Mouse (Mus musculus) embryonic facial prominence, embryonic 12.5 days (tissue): ENCODE measurements around the gene Muc20. TPM values are rescaled to one million over a fixed set of nuclear protein-coding genes. Genes with fewer than 3 reads are reported as not detected.

Source experiments
- ATAC-seq: fragments of 200-750 bp; cut with Nextera tagmentation; 2 replicates; pipeline ENCODE4 v1.8.0; 2017; ENCODE audit not compliant: insufficient number of reproducible peaks, insufficient read depth, low FRiP score, low TSS enrichment
- H3K27ac ChIP-seq: fragments of 300-500 bp; sonication (generic); 2 replicates; pipeline ENCODE4 v1.5.1; 2016; ENCODE audit warnings: mild to moderate bottlenecking
- H3K27me3 ChIP-seq: fragments of 300-500 bp; sonication (generic); 2 replicates; pipeline ENCODE4 v1.6.1; 2016; ENCODE audit warnings: mild to moderate bottlenecking, moderate library complexity
- H3K36me3 ChIP-seq: fragments of 300-500 bp; sonication (generic); 2 replicates; pipeline ENCODE4 v1.6.1; 2016; ENCODE audit warnings: mild to moderate bottlenecking
- H3K4me1 ChIP-seq: fragments of 300-500 bp; sonication (generic); 2 replicates; pipeline ENCODE4 v1.6.1; 2016
- H3K4me2 ChIP-seq: fragments of 300-500 bp; sonication (generic); replicated peaks from 2 replicates; pipeline ENCODE4 v1.6.1; 2016; ENCODE audit warnings: mild to moderate bottlenecking, moderate library complexity
- H3K4me3 ChIP-seq: fragments of 300-500 bp; sonication (generic); 2 replicates; pipeline ENCODE4 v1.5.1; 2016; ENCODE audit warnings: mild to moderate bottlenecking
- H3K9ac ChIP-seq: fragments of 300-500 bp; sonication (generic); 2 replicates; pipeline ENCODE4 v1.6.1; 2016; ENCODE audit warnings: mild to moderate bottlenecking, moderate library complexity
- H3K9me3 ChIP-seq: fragments of 300-500 bp; sonication (generic); 2 replicates; pipeline ENCODE4 v1.6.1; 2016; ENCODE audit warnings: mild to moderate bottlenecking, moderate library complexity
- WGBS: fragments of 180-500 bp; shearing (Covaris S2); methylation state at CpG from one replicate; pipeline ENCODE4 v1.1.7; 2016; 5-methylcytosine and 5-hydroxymethylcytosine counted together
- polyA plus RNA-seq: library from polyadenylated mRNA; unstranded; fragments of >200 nt; fragmentation: Nextera tagmentation; extraction: Ambion mirVana; gene quantifications from 2 replicates; pipeline ENCODE4 v1.2.1, GENCODE M21; 2016

Muc20 gene
- polyA plus RNA-seq, 1 experiment from 2014 or later, result not detected

- H3K4me1 ChIP-seq, result peaks cover 15% of the 10 kb centered on the region; the same call in 1 of the 2 replicates
- no peaks in the 10 kb centered on the region for H3K9me3 ChIP-seq
- no peaks in the 10 kb centered on the region for H3K36me3 ChIP-seq
- no peak; the same call in 1 of the 2 replicates for ATAC-seq
- peak overlapping the region; percentile 49 for H3K4me2 ChIP-seq
- no peak overlapping the region for H3K9ac ChIP-seq
- WGBS, result 1% methylated on average over 6 of the region's 6 CpGs
- H3K27me3 ChIP-seq, result no peaks in the 10 kb centered on the region; the same call in 1 of the 2 replicates
- H3K27ac ChIP-seq, result no peak overlapping the region
- peak overlapping the region; percentile 25; the same call in 1 of the 2 replicates for H3K4me3 ChIP-seq
Observed at GRCm38 (mm10) chr16:32815160-32815605, 17.9 kb upstream of the Muc20 start.

- peak overlapping the region; percentile 25; the same call in 1 of the 2 replicates for H3K4me3 ChIP-seq
- ATAC-seq, result no peak
- no peaks in the 10 kb centered on the region for H3K36me3 ChIP-seq
- H3K4me2 ChIP-seq, result peak overlapping the region; percentile 49
- no peaks in the 10 kb centered on the region; the same call in 1 of the 2 replicates for H3K27me3 ChIP-seq
- H3K9ac ChIP-seq, result no peak overlapping the region
- H3K9me3 ChIP-seq, result no peaks in the 10 kb centered on the region
- 26% methylated on average over 14 of the region's 14 CpGs for WGBS
- no peak overlapping the region for H3K27ac ChIP-seq
- peaks cover 15% of the 10 kb centered on the region; the same call in 1 of the 2 replicates for H3K4me1 ChIP-seq
Observed at GRCm38 (mm10) chr16:32814539-32814938, 17.3 kb upstream of the Muc20 start.

GRCm38 (mm10) chr16:32813771-32814170 is 16.5 kb upstream of the Muc20 start:
- Histone ChIP-seq H3K9ac (no peak overlapping the region), H3K9me3 (no peaks in the 10 kb centered on the region), H3K4me3 (no peak overlapping the region), H3K36me3 (no peaks in the 10 kb centered on the region), H3K4me1 (peaks cover 15% of the 10 kb centered on the region; the same call in 1 of the 2 replicates), H3K27me3 (no peaks in the 10 kb centered on the region; the same call in 1 of the 2 replicates), H3K27ac (no peak overlapping the region), H3K4me2 (no peak overlapping the region)
- no peak for ATAC-seq
- whole genome bisulfite sequencing, result 63% methylated on average over 3 of the region's 3 CpGs

GRCm38 (mm10) chr16:32813362-32813761 is 16.1 kb upstream of the Muc20 start:
- H3K27ac ChIP-seq, result no peak overlapping the region
- ATAC-seq, result no peak
- no peak overlapping the region for H3K4me3 ChIP-seq
- no peak overlapping the region for H3K9ac ChIP-seq
- WGBS, result 51% methylated on average over 9 of the region's 9 CpGs
- H3K4me2 ChIP-seq, result no peak overlapping the region
- no peaks in the 10 kb centered on the region for H3K9me3 ChIP-seq
- H3K4me1 ChIP-seq, result peaks cover 15% of the 10 kb centered on the region; the same call in 1 of the 2 replicates
- no peaks in the 10 kb centered on the region; the same call in 1 of the 2 replicates for H3K27me3 ChIP-seq
- H3K36me3 ChIP-seq, result no peaks in the 10 kb centered on the region

GRCm38 (mm10) chr16:32812888-32813361 is 15.7 kb upstream of the Muc20 start:
- no peak overlapping the region for H3K4me2 ChIP-seq
- no peak for ATAC-seq
- H3K27me3 ChIP-seq, result no peaks in the 10 kb centered on the region; the same call in 1 of the 2 replicates
- H3K4me3 ChIP-seq, result no peak overlapping the region
- H3K27ac ChIP-seq, result no peak overlapping the region
- no peaks in the 10 kb centered on the region for H3K9me3 ChIP-seq
- H3K4me1 ChIP-seq, result peaks cover 15% of the 10 kb centered on the region; the same call in 1 of the 2 replicates
- WGBS, result 2% methylated on average over 9 of the region's 9 CpGs
- no peak overlapping the region for H3K9ac ChIP-seq
- H3K36me3 ChIP-seq, result no peaks in the 10 kb centered on the region

GRCm38 (mm10) chr16:32810321-32810720 is 13.1 kb upstream of the Muc20 start, which contains the start of gene Smbd1:
Gene Smbd1, minus strand, starts transcription at chr16:32810477.
- no peaks in the 10 kb centered on the region for H3K36me3 ChIP-seq
- no peaks in the 10 kb centered on the region; the same call in 1 of the 2 replicates for H3K27me3 ChIP-seq
- no peak within 1 kb of the TSS for H3K4me3 ChIP-seq
- WGBS, result 89% methylated on average over 4 of the region's 4 CpGs
- no peak within 1 kb of the TSS for H3K27ac ChIP-seq
- no peak within 1 kb of the TSS for H3K9ac ChIP-seq
- no peaks in the 10 kb centered on the region for H3K9me3 ChIP-seq
- peaks cover 13% of the 10 kb centered on the region; the same call in 1 of the 2 replicates for H3K4me1 ChIP-seq
- H3K4me2 ChIP-seq, result no peak within 1 kb of the TSS
- ATAC-seq, result no peak

- Histone ChIP-seq H3K4me2 (no peak overlapping the region), H3K4me3 (no peak overlapping the region), H3K36me3 (no peaks in the 10 kb centered on the region), H3K27me3 (no peaks in the 10 kb centered on the region; the same call in 1 of the 2 replicates), H3K27ac (no peak overlapping the region), H3K9me3 (no peaks in the 10 kb centered on the region), H3K9ac (no peak overlapping the region), H3K4me1 (peaks cover 8% of the 10 kb centered on the region; the same call in 1 of the 2 replicates)
- 46% methylated on average over 8 of the region's 8 CpGs for WGBS
- ATAC-seq, result no peak
Observed at GRCm38 (mm10) chr16:32807408-32808185, 10.4 kb upstream of the Muc20 start.

- Histone ChIP-seq H3K9ac (no peak overlapping the region), H3K27ac (no peak overlapping the region), H3K4me3 (no peak overlapping the region), H3K4me2 (no peak overlapping the region), H3K27me3 (no peaks in the 10 kb centered on the region), H3K36me3 (no peaks in the 10 kb centered on the region), H3K4me1 (peaks cover 8% of the 10 kb centered on the region; the same call in 1 of the 2 replicates), H3K9me3 (no peaks in the 10 kb centered on the region)
- no peak for ATAC-seq
- WGBS, result 82% methylated on average over 7 of the region's 7 CpGs
Observed at GRCm38 (mm10) chr16:32805151-32805550, 7.9 kb upstream of the Muc20 start.

GRCm38 (mm10) chr16:32803901-32804300 is 6.7 kb upstream of the Muc20 start:
- Histone ChIP-seq H3K4me1 (peaks cover 8% of the 10 kb centered on the region; the same call in 1 of the 2 replicates), H3K27ac (no peak overlapping the region), H3K27me3 (no peaks in the 10 kb centered on the region), H3K4me3 (no peak overlapping the region), H3K9ac (no peak overlapping the region), H3K36me3 (no peaks in the 10 kb centered on the region), H3K4me2 (no peak overlapping the region), H3K9me3 (no peaks in the 10 kb centered on the region)
- WGBS, result 42% methylated on average over 5 of the region's 5 CpGs
- ATAC-seq, result no peak

GRCm38 (mm10) chr16:32803252-32803853 is 6.1 kb upstream of the Muc20 start:
- H3K4me3 ChIP-seq, result no peak overlapping the region
- H3K27ac ChIP-seq, result no peak overlapping the region
- H3K36me3 ChIP-seq, result no peaks in the 10 kb centered on the region
- peaks cover 8% of the 10 kb centered on the region; the same call in 1 of the 2 replicates for H3K4me1 ChIP-seq
- ATAC-seq, result 0 out of 2 replicates have a peak, but pooled peaks have one; percentile 48
- WGBS, result 58% methylated on average over 6 of the region's 6 CpGs
- H3K27me3 ChIP-seq, result no peaks in the 10 kb centered on the region
- no peak overlapping the region for H3K9ac ChIP-seq
- H3K9me3 ChIP-seq, result no peaks in the 10 kb centered on the region
- no peak overlapping the region for H3K4me2 ChIP-seq

- 66% methylated on average over 14 of the region's 14 CpGs for WGBS
- Histone ChIP-seq H3K27me3 (no peaks in the 10 kb centered on the region), H3K36me3 (no peaks in the 10 kb centered on the region), H3K9me3 (no peaks in the 10 kb centered on the region), H3K9ac (no peak overlapping the region), H3K4me2 (no peak overlapping the region), H3K27ac (no peak overlapping the region), H3K4me3 (no peak overlapping the region), H3K4me1 (0 out of 2 replicates have a peak, but pooled peaks cover 6% of the 10 kb centered on the region)
- ATAC-seq, result no peak
Observed at GRCm38 (mm10) chr16:32796676-32797425, 384 bp downstream of the Muc20 start.
